Mouse (Mus musculus) intestine, embryonic 15.5 days (tissue): ENCODE data around the gene Cer1. TPM values are rescaled to one million over a fixed set of nuclear protein-coding genes. Genes with fewer than 3 reads are reported as not detected.

ENCODE experiments used
- ATAC-seq: fragments of 200-750 bp; cut with Nextera tagmentation; 2 replicates; pipeline ENCODE4 v1.8.0; 2017; ENCODE audit warnings: moderate TSS enrichment, moderate library complexity
- H3K27ac ChIP-seq: fragments of 300-500 bp; sonication (generic); 2 replicates; pipeline ENCODE4 v1.5.1; 2015; ENCODE audit warnings: mild to moderate bottlenecking, inconsistent platforms
- H3K27me3 ChIP-seq: fragments of 300-500 bp; sonication (generic); replicated peaks from 2 replicates; pipeline ENCODE4 v1.6.1; 2015; ENCODE audit warnings: inconsistent platforms
- H3K36me3 ChIP-seq: fragments of 300-500 bp; sonication (generic); 2 replicates; pipeline ENCODE4 v1.6.1; 2015; ENCODE audit warnings: inconsistent platforms
- H3K4me1 ChIP-seq: fragments of 300-500 bp; sonication (generic); replicated peaks from 2 replicates; pipeline ENCODE4 v1.6.1; 2015; ENCODE audit warnings: inconsistent platforms
- H3K4me2 ChIP-seq: fragments of 300-500 bp; sonication (generic); replicated peaks from 2 replicates; pipeline ENCODE4 v1.6.1; 2015; ENCODE audit warnings: mild to moderate bottlenecking, inconsistent platforms
- H3K4me3 ChIP-seq: fragments of 300-500 bp; sonication (generic); replicated peaks from 2 replicates; pipeline ENCODE4 v1.5.1; 2015; ENCODE audit warnings: inconsistent platforms
- H3K9ac ChIP-seq: fragments of 300-500 bp; sonication (generic); 2 replicates; pipeline ENCODE4 v1.6.1; 2015; ENCODE audit warnings: inconsistent platforms
- H3K9me3 ChIP-seq: fragments of 300-500 bp; sonication (generic); 2 replicates; pipeline ENCODE4 v1.6.1; 2016; ENCODE audit warnings: inconsistent platforms
- WGBS: fragments of 180-500 bp; shearing (Covaris S2); methylation state at CpG from one replicate; pipeline ENCODE4 v1.1.7; 2015; 5-methylcytosine and 5-hydroxymethylcytosine counted together
- polyA plus RNA-seq: library from polyadenylated mRNA; unstranded; fragments of >200 nt; fragmentation: Nextera tagmentation; extraction: Ambion mirVana; gene quantifications from 2 replicates; pipeline ENCODE4 v1.2.1, GENCODE M21; 2015

Gene Cer1
- polyA plus RNA-seq, 1 experiment from 2014 or later, result 0.21 TPM

DNA sequence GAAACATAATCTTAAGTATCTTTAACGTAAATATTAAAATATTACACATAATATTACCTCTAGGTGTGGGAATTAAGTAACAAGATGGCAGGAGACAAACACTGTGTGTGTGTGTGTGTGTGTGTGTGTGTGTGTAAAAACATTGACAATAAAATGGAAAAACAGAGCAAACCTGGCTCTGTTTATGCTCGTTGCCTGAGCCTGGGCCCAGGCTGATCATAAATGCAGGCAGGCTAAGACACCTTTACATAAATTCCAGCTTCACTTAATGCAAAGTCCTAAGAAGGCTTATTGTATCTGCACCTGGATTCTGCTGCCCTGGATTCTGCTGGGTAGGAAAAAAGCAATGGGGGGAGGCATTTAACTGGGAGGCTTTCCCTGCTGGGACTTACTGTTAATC lies 6.6 kb upstream of the Cer1 start:
- Histone ChIP-seq H3K4me1 (no peaks in the 10 kb centered on the region; the same call in 1 of the 2 replicates), H3K4me2 (no peak overlapping the region), H3K27ac (no peak overlapping the region), H3K9ac (no peak overlapping the region), H3K9me3 (no peaks in the 10 kb centered on the region), H3K27me3 (no peaks in the 10 kb centered on the region), H3K36me3 (no peaks in the 10 kb centered on the region), H3K4me3 (no peak overlapping the region)
- WGBS, result 73% methylated on average over 2 of the region's 2 CpGs
- ATAC-seq, result no peak

DNA sequence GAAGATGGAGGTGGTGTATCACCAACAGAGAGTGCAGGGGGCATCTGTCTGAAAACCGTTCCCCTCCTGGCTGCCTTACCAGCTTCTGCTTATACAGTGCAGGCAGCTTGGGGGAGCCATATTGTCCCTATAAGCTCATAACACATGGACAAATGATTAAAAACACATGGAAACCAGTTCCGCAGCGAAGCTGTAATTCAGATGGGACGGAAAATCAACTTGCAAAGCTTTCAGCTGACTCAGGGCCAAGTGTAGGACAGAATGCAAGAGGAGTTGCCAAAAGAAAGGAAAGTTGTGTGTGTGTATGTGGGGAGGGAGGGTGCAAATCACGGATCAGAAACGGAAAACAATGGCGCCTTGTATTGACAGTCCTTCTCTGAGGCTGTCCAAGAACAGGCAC lies 6.1 kb upstream of the Cer1 start:
- no peaks in the 10 kb centered on the region for H3K36me3 ChIP-seq
- no peaks in the 10 kb centered on the region; the same call in 1 of the 2 replicates for H3K4me1 ChIP-seq
- ATAC-seq, result peak; percentile 49; the same call in 1 of the 2 replicates
- H3K27ac ChIP-seq, result peak overlapping the region; percentile 33; the same call in 1 of the 2 replicates
- WGBS, result 56% methylated on average over 7 of the region's 7 CpGs
- no peaks in the 10 kb centered on the region for H3K9me3 ChIP-seq
- H3K4me3 ChIP-seq, result no peak overlapping the region
- no peaks in the 10 kb centered on the region for H3K27me3 ChIP-seq
- no peak overlapping the region for H3K9ac ChIP-seq
- no peak overlapping the region for H3K4me2 ChIP-seq

- Histone ChIP-seq H3K4me3 (no peak overlapping the region), H3K9me3 (no peaks in the 10 kb centered on the region), H3K4me1 (no peaks in the 10 kb centered on the region; the same call in 1 of the 2 replicates), H3K27ac (peak overlapping the region; percentile 33; the same call in 1 of the 2 replicates), H3K36me3 (no peaks in the 10 kb centered on the region), H3K27me3 (no peaks in the 10 kb centered on the region), H3K9ac (no peak overlapping the region), H3K4me2 (no peak overlapping the region)
- ATAC-seq, result no peak
- WGBS, result 69% methylated on average over 4 of the region's 4 CpGs
Measured at GRCm38 (mm10) chr4:82890585-82890984, 5.6 kb upstream of the Cer1 start.

DNA sequence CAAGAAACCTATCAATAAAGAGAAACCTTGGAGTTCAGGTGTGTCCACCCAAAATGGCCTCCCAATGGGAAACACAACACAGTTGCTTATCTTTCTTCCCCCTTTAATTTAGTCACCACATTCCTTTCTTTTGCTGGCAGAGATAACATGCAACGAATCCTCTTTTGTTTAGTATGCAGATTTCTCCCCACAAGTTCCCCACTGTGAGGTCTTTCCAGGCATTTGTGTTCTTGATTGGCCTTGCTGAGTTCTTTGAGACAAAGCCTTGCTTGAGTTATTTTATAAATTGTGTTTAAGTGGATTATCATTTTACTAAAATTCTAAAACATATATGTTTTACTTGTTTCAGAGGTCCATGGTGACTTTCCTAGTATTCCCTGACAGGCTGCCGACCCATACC lies 1.2 kb upstream of the Cer1 start:
- WGBS, result 61% methylated on average over 2 of the region's 2 CpGs
- Histone ChIP-seq H3K9ac (no peak overlapping the region), H3K27me3 (no peaks in the 10 kb centered on the region), H3K36me3 (no peaks in the 10 kb centered on the region), H3K9me3 (no peaks in the 10 kb centered on the region), H3K27ac (no peak overlapping the region), H3K4me1 (no peaks in the 10 kb centered on the region; the same call in 1 of the 2 replicates), H3K4me3 (no peak overlapping the region), H3K4me2 (no peak overlapping the region)
- no peak for ATAC-seq

- ATAC-seq, result no peak
Measured at GRCm38 (mm10) chr4:82885535-82885913, 576 bp upstream of the Cer1 start.

DNA sequence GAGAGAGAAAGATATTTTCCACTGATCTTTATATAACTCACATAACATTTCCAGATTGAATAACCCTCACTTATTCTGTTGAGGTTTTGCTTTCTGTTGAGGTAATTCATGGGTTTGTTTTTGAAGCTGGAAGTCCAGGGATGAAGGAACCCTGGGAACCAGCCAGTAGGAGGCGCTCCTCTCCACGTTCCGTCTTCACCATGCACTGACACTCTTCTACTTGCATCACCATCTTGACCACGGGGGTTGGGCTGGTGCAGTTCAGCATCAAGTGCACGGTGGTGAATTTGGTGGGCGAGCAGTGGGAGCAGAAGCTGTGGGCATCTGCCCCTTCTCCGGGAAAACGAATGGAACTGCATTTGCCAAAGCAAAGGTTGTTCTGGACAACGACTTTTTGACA lies 2.4 kb downstream of the Cer1 start:
- WGBS, result 77% methylated on average over 9 of the region's 9 CpGs
- ATAC-seq, result no peak
- Histone ChIP-seq H3K4me1 (no peaks in the 10 kb centered on the region), H3K4me2 (no peak overlapping the region), H3K27me3 (no peaks in the 10 kb centered on the region), H3K9me3 (no peaks in the 10 kb centered on the region), H3K27ac (no peak overlapping the region), H3K4me3 (no peak overlapping the region), H3K9ac (no peak overlapping the region), H3K36me3 (no peaks in the 10 kb centered on the region)

More at GRCm38 (mm10) chr4:82885535-82885913, 576 bp upstream of the Cer1 start:
- WGBS, result 23% methylated on average over 1 of the region's 1 CpGs
- Histone ChIP-seq H3K4me1 (no peaks in the 10 kb centered on the region), H3K27ac (no peak overlapping the region), H3K36me3 (no peaks in the 10 kb centered on the region), H3K4me2 (no peak overlapping the region), H3K9me3 (no peaks in the 10 kb centered on the region), H3K4me3 (no peak overlapping the region), H3K9ac (no peak overlapping the region), H3K27me3 (no peaks in the 10 kb centered on the region)

- WGBS, result 63% methylated on average over 3 of the region's 3 CpGs
- H3K27ac ChIP-seq, result no peak overlapping the region
- no peak overlapping the region for H3K9ac ChIP-seq
- H3K9me3 ChIP-seq, result no peaks in the 10 kb centered on the region
- no peak for ATAC-seq
- no peak overlapping the region for H3K4me2 ChIP-seq
- H3K4me3 ChIP-seq, result no peak overlapping the region
- no peaks in the 10 kb centered on the region for H3K4me1 ChIP-seq
- H3K36me3 ChIP-seq, result no peaks in the 10 kb centered on the region
- H3K27me3 ChIP-seq, result no peaks in the 10 kb centered on the region
Measured at GRCm38 (mm10) chr4:82881366-82881765, 3.6 kb downstream of the Cer1 start.

- no peaks in the 10 kb centered on the region for H3K4me1 ChIP-seq
- no peak overlapping the region for H3K4me3 ChIP-seq
- no peak overlapping the region for H3K4me2 ChIP-seq
- H3K36me3 ChIP-seq, result no peaks in the 10 kb centered on the region
- no peak for ATAC-seq
- no peaks in the 10 kb centered on the region for H3K9me3 ChIP-seq
- WGBS, result 72% methylated on average over 2 of the region's 2 CpGs
- no peak overlapping the region for H3K9ac ChIP-seq
- no peak overlapping the region for H3K27ac ChIP-seq
- H3K27me3 ChIP-seq, result no peaks in the 10 kb centered on the region
Measured at GRCm38 (mm10) chr4:82880243-82880642, 4.7 kb downstream of the Cer1 start.

- ATAC-seq, result no peak
- 76% methylated on average over 6 of the region's 6 CpGs for WGBS
- H3K36me3 ChIP-seq, result no peaks in the 10 kb centered on the region
- H3K27ac ChIP-seq, result no peak overlapping the region
- no peak overlapping the region for H3K9ac ChIP-seq
- H3K4me3 ChIP-seq, result no peak overlapping the region
- H3K4me1 ChIP-seq, result no peaks in the 10 kb centered on the region
- H3K4me2 ChIP-seq, result no peak overlapping the region
- no peaks in the 10 kb centered on the region for H3K27me3 ChIP-seq
- H3K9me3 ChIP-seq, result no peaks in the 10 kb centered on the region
Measured at GRCm38 (mm10) chr4:82879152-82879551, 5.8 kb downstream of the Cer1 start.

DNA sequence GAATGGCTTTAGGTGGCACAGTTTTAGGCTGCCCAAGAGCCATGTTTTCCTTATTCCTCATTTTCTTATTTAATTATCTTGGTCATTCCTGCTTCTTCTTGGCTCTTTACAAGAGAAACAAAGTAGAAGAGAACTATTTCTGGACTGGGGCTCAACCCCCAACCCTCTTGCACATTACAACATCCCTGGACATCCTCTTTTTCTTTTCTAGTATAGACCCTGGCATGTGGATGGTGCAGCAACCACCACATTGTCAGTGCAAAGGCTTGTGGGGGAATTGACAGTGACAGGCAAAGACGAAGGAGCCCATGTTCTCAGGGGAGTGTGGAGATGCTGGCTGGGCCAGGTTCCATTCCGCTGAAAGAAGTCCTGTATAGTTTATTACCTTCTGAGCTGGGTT lies 8.3 kb downstream of the Cer1 start:
- no peak overlapping the region for H3K4me2 ChIP-seq
- H3K36me3 ChIP-seq, result no peaks in the 10 kb centered on the region
- no peaks in the 10 kb centered on the region for H3K4me1 ChIP-seq
- H3K27me3 ChIP-seq, result no peaks in the 10 kb centered on the region
- H3K9ac ChIP-seq, result no peak overlapping the region
- no peak for ATAC-seq
- no peak overlapping the region for H3K27ac ChIP-seq
- H3K4me3 ChIP-seq, result no peak overlapping the region
- H3K9me3 ChIP-seq, result no peaks in the 10 kb centered on the region
- WGBS, result 87% methylated on average over 2 of the region's 2 CpGs

GRCm38 (mm10) chr4:82875532-82875931 lies 9.4 kb downstream of the Cer1 start:
- no peaks in the 10 kb centered on the region for H3K36me3 ChIP-seq
- H3K27ac ChIP-seq, result no peak overlapping the region
- no peak overlapping the region for H3K4me2 ChIP-seq
- H3K4me1 ChIP-seq, result no peaks in the 10 kb centered on the region
- no peaks in the 10 kb centered on the region for H3K27me3 ChIP-seq
- WGBS, result 59% methylated on average over 4 of the region's 4 CpGs
- H3K9ac ChIP-seq, result no peak overlapping the region
- no peak for ATAC-seq
- no peaks in the 10 kb centered on the region for H3K9me3 ChIP-seq
- H3K4me3 ChIP-seq, result no peak overlapping the region

DNA sequence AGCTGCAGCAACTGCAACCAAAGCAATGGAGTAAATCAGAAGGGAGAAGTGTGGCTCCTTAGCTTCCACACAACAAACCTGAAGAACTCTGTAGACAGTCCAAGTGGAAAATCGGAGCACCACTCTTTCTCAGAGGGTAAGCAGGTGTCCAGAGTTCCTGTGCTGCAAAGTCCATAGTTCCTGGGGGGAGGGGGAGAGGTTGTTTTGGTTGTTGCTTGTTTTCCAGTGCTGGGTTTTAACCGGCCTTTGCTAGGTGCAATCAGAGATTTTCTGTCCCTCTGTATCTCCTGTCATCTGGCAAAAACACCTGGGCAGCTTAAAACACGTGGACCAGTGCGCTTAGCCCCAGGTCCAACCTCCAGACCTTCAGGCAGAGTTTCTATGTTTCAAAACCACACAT lies 10.2 kb downstream of the Cer1 start:
- no peak overlapping the region for H3K4me3 ChIP-seq
- no peak overlapping the region for H3K9ac ChIP-seq
- H3K27me3 ChIP-seq, result no peaks in the 10 kb centered on the region
- no peak overlapping the region for H3K27ac ChIP-seq
- WGBS, result 68% methylated on average over 4 of the region's 4 CpGs
- no peak for ATAC-seq
- no peaks in the 10 kb centered on the region for H3K36me3 ChIP-seq
- H3K9me3 ChIP-seq, result no peaks in the 10 kb centered on the region
- H3K4me1 ChIP-seq, result no peaks in the 10 kb centered on the region
- H3K4me2 ChIP-seq, result no peak overlapping the region

DNA sequence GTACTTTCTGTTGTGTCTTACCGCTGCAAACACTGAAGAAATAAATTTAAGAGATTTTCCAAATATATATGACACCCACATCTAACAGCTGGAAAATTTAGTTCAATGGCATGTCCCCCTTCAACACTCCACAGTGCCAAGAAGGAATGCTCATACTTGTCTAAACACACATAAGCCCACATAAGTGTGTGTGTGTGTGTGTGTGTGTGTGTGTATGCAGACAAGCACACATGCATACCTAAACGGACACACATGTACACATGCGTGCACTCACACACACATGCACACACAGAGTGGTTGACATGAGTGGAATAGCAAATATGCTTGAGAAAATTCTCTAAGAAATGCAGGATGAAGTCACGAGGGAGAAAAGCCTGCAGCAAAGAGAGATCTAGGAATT lies 12.4 kb downstream of the Cer1 start:
- ATAC-seq, result no peak; the same call in 1 of the 2 replicates
- 60% methylated on average over 4 of the region's 4 CpGs for WGBS

More for the DNA sequence above, 12.4 kb downstream of the Cer1 start:
- no peak overlapping the region for H3K4me3 ChIP-seq
- H3K27me3 ChIP-seq, result no peaks in the 10 kb centered on the region
- H3K4me1 ChIP-seq, result no peaks in the 10 kb centered on the region; the same call in 1 of the 2 replicates
- no peak overlapping the region for H3K4me2 ChIP-seq
- no peak overlapping the region for H3K27ac ChIP-seq
- H3K9me3 ChIP-seq, result no peaks in the 10 kb centered on the region
- no peaks in the 10 kb centered on the region for H3K36me3 ChIP-seq
- H3K9ac ChIP-seq, result no peak overlapping the region
